8 mouse cellular contexts compared by ENCODE assay signal in the genomic region with DNA sequence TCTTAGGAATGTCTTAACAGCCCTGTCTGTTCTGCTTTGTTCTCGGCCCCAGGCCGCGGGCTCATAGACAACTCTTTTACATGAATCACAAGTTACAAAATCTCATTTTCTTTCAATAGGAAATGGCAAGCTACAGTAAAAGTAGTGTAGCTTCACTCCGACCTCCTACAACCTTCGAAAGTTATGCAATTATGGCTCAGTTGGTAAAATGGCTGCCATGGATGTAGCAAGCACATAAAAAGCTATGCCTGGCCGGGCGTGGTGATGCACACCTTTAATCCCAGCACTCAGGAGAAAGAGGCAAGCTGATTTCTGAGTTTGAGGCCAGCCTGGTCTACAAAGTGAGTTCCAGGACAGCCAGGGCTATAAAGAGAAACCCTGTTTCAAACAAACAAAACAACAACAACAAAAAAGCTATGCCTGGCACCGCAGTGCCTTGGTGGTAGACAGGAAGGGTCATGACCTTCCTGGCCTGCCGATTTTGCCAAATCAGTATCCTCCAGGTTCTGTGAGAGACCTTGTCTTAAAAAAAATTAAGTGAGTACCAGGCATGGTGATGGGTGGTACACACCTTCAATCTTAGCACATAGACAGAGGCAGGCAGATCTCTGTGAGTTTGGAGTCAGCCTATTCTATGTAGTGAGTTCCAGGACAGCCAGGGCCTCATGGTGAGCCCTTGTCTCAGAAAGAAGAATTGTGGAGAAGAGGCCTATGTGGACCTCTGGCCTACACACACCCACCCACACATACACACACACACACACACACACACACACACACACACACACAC.
"Had no signal": no experiment of that assay in that cellular context is flagged by ENCODE, and none has a peak within 500 bp of the region (broad histone marks: within the 10 kb centered on the region; RNA-seq: fewer than 3 reads in every experiment).

No protein-coding gene starts in this region.

- H3K36me3 ChIP-seq: limb, embryonic 13.5 days; midbrain, embryonic 15.5 days; neural tube, embryonic 12.5 days; stomach, embryonic 15.5 days had no signal

- DNase-seq: left cerebral cortex, postnatal 4 days had no signal

- H3K4me1 ChIP-seq: midbrain, embryonic 15.5 days; neural tube, embryonic 12.5 days; stomach, embryonic 15.5 days had no signal

- H3K9ac ChIP-seq: limb, embryonic 13.5 days; lung, embryonic 14.5 days; midbrain, embryonic 15.5 days; neural tube, embryonic 12.5 days; stomach, embryonic 15.5 days had no signal

- H3K27ac ChIP-seq: layer of hippocampus, adult 2 months; limb, embryonic 13.5 days; midbrain, embryonic 15.5 days; neural tube, embryonic 12.5 days; stomach, embryonic 15.5 days had no signal

- H3K27me3 ChIP-seq: limb, embryonic 13.5 days; midbrain, embryonic 15.5 days; neural tube, embryonic 12.5 days; stomach, embryonic 15.5 days had no signal

- H3K4me2 ChIP-seq: limb, embryonic 13.5 days; lung, embryonic 14.5 days; midbrain, embryonic 11.5 days; midbrain, embryonic 15.5 days; neural tube, embryonic 12.5 days; stomach, embryonic 15.5 days had no signal

- H3K4me3 ChIP-seq: layer of hippocampus, adult 2 months; limb, embryonic 13.5 days; midbrain, embryonic 15.5 days; neural tube, embryonic 12.5 days; stomach, embryonic 15.5 days had no signal

- H3K9me3 ChIP-seq: limb, embryonic 13.5 days; midbrain, embryonic 15.5 days; neural tube, embryonic 12.5 days; stomach, embryonic 15.5 days had no signal
